10 mouse cellular contexts compared by ENCODE assay signal in the genomic region with DNA sequence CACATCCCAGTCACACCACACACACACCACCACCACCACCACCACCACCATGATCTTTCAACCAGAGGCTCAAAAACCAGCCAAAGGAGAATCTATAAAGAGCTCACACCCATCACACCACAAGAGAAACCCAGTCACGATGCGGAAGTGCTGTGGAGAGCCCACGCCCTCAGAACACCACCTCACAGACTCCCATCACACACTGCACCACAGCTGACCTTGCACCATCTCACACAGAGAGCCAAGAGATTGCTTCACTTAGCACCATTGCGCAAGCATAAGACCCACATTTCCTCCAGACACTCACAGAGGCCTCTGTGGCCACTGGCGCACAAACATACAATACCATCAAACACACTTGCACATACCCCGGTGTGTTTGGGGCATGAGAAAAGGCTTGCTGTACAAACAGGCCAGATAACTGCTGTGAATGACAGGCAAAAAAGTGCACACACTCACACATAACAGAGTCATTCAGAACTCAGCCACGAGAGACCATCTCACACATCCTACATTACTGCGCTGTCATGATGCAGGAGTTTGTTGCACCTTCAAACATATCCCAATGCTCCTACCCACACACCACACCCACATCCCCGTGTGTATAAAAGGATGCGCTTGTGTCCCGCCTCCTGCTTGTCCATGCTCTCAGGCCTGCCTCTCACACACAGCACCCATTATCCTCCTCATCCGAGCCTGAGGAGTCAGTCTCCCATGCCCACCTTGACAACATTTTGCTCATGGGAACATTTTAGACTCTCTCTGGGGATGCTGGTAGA. TPM values are rescaled to one million over a fixed set of nuclear protein-coding genes. Genes with fewer than 3 reads are reported as not detected.
A peak's percentile ranks its signal among the peaks of the same experiment; 100 is the strongest.
DNase-seq lines count a peak whose midpoint lies in the region; ATAC-seq and TF ChIP-seq lines count a peak whose summit lies in the region.
"Had no signal": no experiment of that assay in that cellular context is flagged by ENCODE, and none has a peak within 500 bp of the region (broad histone marks: within the 10 kb centered on the region; RNA-seq: fewer than 3 reads in every experiment).

No protein-coding gene starts in this region.

- DNase-seq in gastrocnemius, adult 2 months: peak; percentile 30
- DNase-seq in gastrocnemius, postnatal 10 days: no peak
- DNase-seq in adrenal gland, postnatal 36 days: peak; percentile 63 to 82
- DNase-seq in left cerebral cortex, adult 9 months (ENCODE audit: low spot score in 2 of 2): peak; percentile 73 to 88
- DNase-seq in midbrain, postnatal 0 days (ENCODE audit: low spot score): no peak
- no peak for DNase-seq in kidney, adult 2 months
- no peak for DNase-seq in retina, postnatal 1 day
- DNase-seq: liver, embryonic 13.5 days had no signal

- peaks cover 53% of the 10 kb centered on the region for H3K4me1 ChIP-seq in midbrain, postnatal 0 days (ENCODE audit: insufficient read depth, low read length)
- no peaks in the 10 kb centered on the region for H3K4me1 ChIP-seq in kidney, adult 2 months (ENCODE audit: control insufficient read depth, insufficient read depth, low read length)
- no peaks in the 10 kb centered on the region for H3K4me1 ChIP-seq in intestine, postnatal 0 days (replicated peaks; ENCODE audit: control insufficient read depth, insufficient read depth, low read length)

- H3K9me3 ChIP-seq in midbrain, postnatal 0 days (ENCODE audit: low read length): no peaks in the 10 kb centered on the region
- H3K9me3 ChIP-seq in intestine, postnatal 0 days (ENCODE audit: control insufficient read depth): no peaks in the 10 kb centered on the region
- H3K9me3 ChIP-seq: embryonic facial prominence, embryonic 15.5 days; liver, embryonic 13.5 days had no signal

- no peaks in the 10 kb centered on the region for H3K27me3 ChIP-seq in midbrain, postnatal 0 days (ENCODE audit: insufficient read depth, low read length)
- peaks cover 2% of the 10 kb centered on the region; the same call in 1 of the 2 replicates for H3K27me3 ChIP-seq in kidney, adult 2 months (replicated peaks; ENCODE audit: control insufficient read depth, insufficient read depth, low read length)
- peaks cover 60% of the 10 kb centered on the region for H3K27me3 ChIP-seq in intestine, postnatal 0 days (replicated peaks; ENCODE audit: control insufficient read depth, insufficient read depth, low read length)

- no peaks in the 10 kb centered on the region for H3K36me3 ChIP-seq in midbrain, postnatal 0 days (ENCODE audit: insufficient read depth, low read length)
- no peaks in the 10 kb centered on the region for H3K36me3 ChIP-seq in kidney, adult 2 months (ENCODE audit: control insufficient read depth, insufficient read depth, low read length)
- no peaks in the 10 kb centered on the region; the same call in 1 of the 2 replicates for H3K36me3 ChIP-seq in intestine, postnatal 0 days (ENCODE audit: control insufficient read depth, insufficient read depth)
- H3K36me3 ChIP-seq: embryonic facial prominence, embryonic 15.5 days; liver, embryonic 13.5 days had no signal

- intact Hi-C loops in gastrocnemius, adult 2 months (cut with DNase I): no loop called here

- H3K4me2 ChIP-seq in midbrain, postnatal 0 days (ENCODE audit: low read depth, low read length, poor library complexity, severe bottlenecking): peak overlapping the region; percentile 65
- no peak overlapping the region for H3K4me2 ChIP-seq in intestine, postnatal 0 days (replicated peaks; ENCODE audit: low read depth)

- WGBS in midbrain, postnatal 0 days: 70% methylated on average over 12 of the region's 12 CpGs
- 81% methylated on average over 12 of the region's 12 CpGs for WGBS in kidney, adult 2 months
- WGBS in intestine, postnatal 0 days: 76% methylated on average over 12 of the region's 12 CpGs

- ATAC-seq in midbrain, postnatal 0 days (ENCODE audit: low FRiP score): no peak
- no peak for ATAC-seq in intestine, postnatal 0 days

- no peak for TF ChIP-seq CTCF in gastrocnemius, adult 2 months (IDR thresholded peaks at IDR 0.05)
- TF ChIP-seq CTCF in midbrain, postnatal 0 days (IDR thresholded peaks at IDR 0.05): no peak
- TF ChIP-seq CTCF in kidney, adult 2 months (conservative IDR thresholded peaks at IDR 0.05; ENCODE audit: insufficient read depth, insufficient read length, low read depth, low read length): no peak
- no peak for TF ChIP-seq CTCF in intestine, postnatal 0 days (IDR thresholded peaks at IDR 0.05; ENCODE audit: low read depth)

- H3K4me3 ChIP-seq in gastrocnemius, adult 2 months: no peak overlapping the region
- no peak overlapping the region for H3K4me3 ChIP-seq in midbrain, postnatal 0 days (ENCODE audit: low read depth, low read length)
- H3K4me3 ChIP-seq in kidney, adult 2 months (ENCODE audit: insufficient read depth, low read depth, low read length): no peak overlapping the region
- H3K4me3 ChIP-seq in intestine, postnatal 0 days (ENCODE audit: low read depth, low read length): no peak overlapping the region

- H3K27ac ChIP-seq in gastrocnemius, adult 2 months: no peak overlapping the region
- peak overlapping the region; percentile 97 for H3K27ac ChIP-seq in midbrain, postnatal 0 days (ENCODE audit: low read depth, low read length)
- H3K27ac ChIP-seq in kidney, adult 2 months (ENCODE audit: insufficient read depth, low read depth, low read length): no peak overlapping the region
- no peak overlapping the region for H3K27ac ChIP-seq in intestine, postnatal 0 days (ENCODE audit: low read depth, low read length)
- H3K27ac ChIP-seq: embryonic facial prominence, embryonic 15.5 days; liver, embryonic 13.5 days had no signal

- peak overlapping the region; percentile 63; the same call in 1 of the 2 replicates for H3K9ac ChIP-seq in midbrain, postnatal 0 days (replicated peaks; ENCODE audit: low read length, poor library complexity, severe bottlenecking)
- no peak overlapping the region for H3K9ac ChIP-seq in intestine, postnatal 0 days (ENCODE audit: low read depth, low read length)
- H3K9ac ChIP-seq: embryonic facial prominence, embryonic 15.5 days; liver, embryonic 13.5 days had no signal

- TF ChIP-seq POLR2A in kidney, adult 2 months (IDR thresholded peaks at IDR 0.05; ENCODE audit: low read depth, low read length): no peak

RNA-seq across cellular contexts. Expression of gene Atp1a3, which starts 1.0 kb away (rescaled TPM):
- not detected for total RNA-seq in gastrocnemius, adult 2 months (2021)
- total RNA-seq in gastrocnemius, postnatal 10 days (2021): 1 to 10 TPM; 1.9 to 4.0 TPM
- total RNA-seq in adrenal gland, postnatal 36 days (2021): 100 to 1,000 TPM in 1 of 2 experiments, 10 to 100 TPM in 1; 69.6 to 106 TPM
- 493 and 502 TPM in 2 replicates for total RNA-seq in midbrain, postnatal 0 days (2014; rRNA removed)
- 727 and 786 TPM in 2 replicates for polyA plus RNA-seq in midbrain, postnatal 0 days (2015; fragmentation: Nextera tagmentation; extraction: Ambion mirVana)
- polyA plus RNA-seq in kidney, adult 2 months (2012; rRNA removed): 1.4 and 1.8 TPM in 2 replicates
- polyA plus RNA-seq in intestine, postnatal 0 days (2015; fragmentation: Nextera tagmentation; extraction: Ambion mirVana): 3.4 and 3.6 TPM in 2 replicates

RNA-seq across cellular contexts. Expression of gene Rabac1, which starts 34.2 kb away (rescaled TPM):
- 100 to 1,000 TPM; 231 to 243 TPM for total RNA-seq in gastrocnemius, adult 2 months (2021)
- 100 to 1,000 TPM; 163 to 166 TPM for total RNA-seq in gastrocnemius, postnatal 10 days (2021)
- total RNA-seq in adrenal gland, postnatal 36 days (2021): 100 to 1,000 TPM; 325 to 361 TPM
- total RNA-seq in midbrain, postnatal 0 days (2014; rRNA removed): 516 and 704 TPM in 2 replicates
- 466 and 515 TPM in 2 replicates for polyA plus RNA-seq in midbrain, postnatal 0 days (2015; fragmentation: Nextera tagmentation; extraction: Ambion mirVana)
- polyA plus RNA-seq in kidney, adult 2 months (2012; rRNA removed): 549 and 618 TPM in 2 replicates
- polyA plus RNA-seq in intestine, postnatal 0 days (2015; fragmentation: Nextera tagmentation; extraction: Ambion mirVana): 127 and 129 TPM in 2 replicates

Comparison
In these comparisons a context has a peak if more than half of its experiments do, and no peak if none do; other contexts are left out.
1. DNase-seq: peak in gastrocnemius, adult 2 months (single experiment), adrenal gland, postnatal 36 days (2 of 2) and left cerebral cortex, adult 9 months (2 of 2); none in gastrocnemius, postnatal 10 days (single experiment), midbrain, postnatal 0 days (single experiment), kidney, adult 2 months (single experiment) and retina, postnatal 1 day (single experiment).
2. RNA of gene Atp1a3, which starts 1.0 kb away (total RNA-seq): 493 to 502 TPM in midbrain, postnatal 0 days and 69.6 to 106 TPM in adrenal gland, postnatal 36 days; 1.9 to 4.0 TPM in gastrocnemius, postnatal 10 days and not detected in gastrocnemius, adult 2 months; every median in the first group is over 10 times any median in the second.